Mouse (Mus musculus) heart, embryonic 12.5 days (tissue): ENCODE results near the gene Traf3ip2. TPM values are rescaled to one million over a fixed set of nuclear protein-coding genes. Genes with fewer than 3 reads are reported as not detected.

Source experiments
- ATAC-seq: fragments of 200-750 bp; cut with Nextera tagmentation; 2 replicates; pipeline ENCODE4 v1.8.0; 2017; ENCODE audit warnings: moderate TSS enrichment, moderate library complexity; ENCODE audit not compliant: insufficient number of reproducible peaks, low FRiP score
- H3K27ac ChIP-seq: fragments of 300-500 bp; sonication (generic); 2 replicates; pipeline ENCODE4 v1.5.1; 2016; ENCODE audit warnings: mild to moderate bottlenecking, moderate library complexity; ENCODE audit not compliant: poor library complexity, severe bottlenecking
- H3K27me3 ChIP-seq: fragments of 300-500 bp; sonication (generic); replicated peaks from 2 replicates; pipeline ENCODE4 v1.6.1; 2016; ENCODE audit warnings: mild to moderate bottlenecking, moderate library complexity
- H3K36me3 ChIP-seq: fragments of 300-500 bp; sonication (generic); 2 replicates; pipeline ENCODE4 v1.6.1; 2016; ENCODE audit warnings: mild to moderate bottlenecking, moderate library complexity
- H3K4me1 ChIP-seq: fragments of 300-500 bp; sonication (generic); replicated peaks from 2 replicates; pipeline ENCODE4 v1.6.1; 2016; ENCODE audit warnings: mild to moderate bottlenecking
- H3K4me2 ChIP-seq: fragments of 300-500 bp; sonication (generic); 2 replicates; pipeline ENCODE4 v1.6.1; 2016; ENCODE audit warnings: mild to moderate bottlenecking, moderate library complexity
- H3K4me3 ChIP-seq: fragments of 300-500 bp; sonication (generic); 2 replicates; pipeline ENCODE4 v1.5.1; 2016; ENCODE audit warnings: mild to moderate bottlenecking
- H3K9ac ChIP-seq: fragments of 300-500 bp; sonication (generic); 2 replicates; pipeline ENCODE4 v1.6.1; 2016; ENCODE audit warnings: mild to moderate bottlenecking, moderate library complexity
- H3K9me3 ChIP-seq: fragments of 300-500 bp; sonication (generic); replicated peaks from 2 replicates; pipeline ENCODE4 v1.6.1; 2016; ENCODE audit warnings: mild to moderate bottlenecking, moderate library complexity
- WGBS: fragments of 180-500 bp; shearing (Covaris S2); methylation state at CpG from one replicate; pipeline ENCODE4 v1.1.7; 2016; 5-methylcytosine and 5-hydroxymethylcytosine counted together
- polyA plus RNA-seq: library from polyadenylated mRNA; unstranded; fragments of >200 nt; fragmentation: Nextera tagmentation; extraction: Ambion mirVana; gene quantifications from 2 replicates; pipeline ENCODE4 v1.2.1, GENCODE M21; 2016

Gene Traf3ip2
- polyA plus RNA-seq, 1 experiment from 2014 or later = 11.7 TPM

DNA sequence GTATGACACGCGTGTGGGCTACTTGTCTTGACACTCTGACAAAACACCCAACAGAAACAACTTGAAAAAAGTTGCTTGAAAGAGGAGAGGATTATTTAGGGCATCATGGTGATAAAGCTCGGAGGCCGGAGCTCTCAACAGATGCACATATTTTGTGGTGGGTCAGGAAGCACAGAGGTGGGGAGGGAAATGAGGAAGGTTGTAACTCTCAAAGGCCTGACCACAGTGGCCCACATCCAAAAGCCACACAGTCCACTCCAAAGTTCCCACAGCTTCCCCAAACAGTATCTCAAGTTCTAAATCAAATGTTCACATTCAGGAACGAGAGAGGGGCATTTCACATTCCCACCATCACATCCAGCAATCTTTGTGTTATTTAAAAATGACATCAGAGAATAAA, 11.7 kb upstream of the Traf3ip2 start:
- Histone ChIP-seq H3K9ac (no peak overlapping the region), H3K27ac (no peak overlapping the region), H3K4me2 (no peak overlapping the region), H3K36me3 (no peaks in the 10 kb centered on the region), H3K27me3 (no peaks in the 10 kb centered on the region), H3K4me3 (no peak overlapping the region), H3K9me3 (peaks cover 6% of the 10 kb centered on the region; the same call in 1 of the 2 replicates), H3K4me1 (no peaks in the 10 kb centered on the region)
- no peak for ATAC-seq
- 67% methylated on average over 5 of the region's 5 CpGs for WGBS

DNA sequence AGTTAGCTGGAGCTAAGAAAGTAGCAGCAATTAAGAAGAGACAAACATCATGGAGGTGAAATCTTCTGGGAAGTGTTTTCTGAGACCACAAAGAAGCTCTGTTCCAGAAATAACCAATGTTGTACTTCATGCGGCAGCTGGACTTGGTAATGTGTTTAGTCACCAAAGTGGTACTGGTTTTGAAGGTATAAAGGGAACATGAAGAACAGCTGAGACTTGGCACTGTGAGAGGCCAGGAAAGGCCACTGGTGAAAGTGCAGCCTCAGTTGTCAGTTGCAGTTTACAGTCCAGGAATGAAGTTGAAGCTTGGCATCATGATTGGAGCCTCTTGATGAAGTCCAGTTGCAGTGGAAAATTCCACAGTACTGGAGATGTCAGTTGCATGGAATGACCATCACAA, 6.3 kb upstream of the Traf3ip2 start:
- 79% methylated on average over 1 of the region's 1 CpGs for WGBS
- no peaks in the 10 kb centered on the region for H3K36me3 ChIP-seq
- no peak overlapping the region for H3K27ac ChIP-seq
- no peak overlapping the region for H3K4me2 ChIP-seq
- no peaks in the 10 kb centered on the region for H3K27me3 ChIP-seq
- no peak overlapping the region for H3K9ac ChIP-seq
- no peak overlapping the region for H3K4me3 ChIP-seq
- no peak for ATAC-seq
- H3K9me3 ChIP-seq = peaks cover 12% of the 10 kb centered on the region
- 0 out of 2 replicates have a peak, but pooled peaks cover under 1% of the 10 kb centered on the region for H3K4me1 ChIP-seq

DNA sequence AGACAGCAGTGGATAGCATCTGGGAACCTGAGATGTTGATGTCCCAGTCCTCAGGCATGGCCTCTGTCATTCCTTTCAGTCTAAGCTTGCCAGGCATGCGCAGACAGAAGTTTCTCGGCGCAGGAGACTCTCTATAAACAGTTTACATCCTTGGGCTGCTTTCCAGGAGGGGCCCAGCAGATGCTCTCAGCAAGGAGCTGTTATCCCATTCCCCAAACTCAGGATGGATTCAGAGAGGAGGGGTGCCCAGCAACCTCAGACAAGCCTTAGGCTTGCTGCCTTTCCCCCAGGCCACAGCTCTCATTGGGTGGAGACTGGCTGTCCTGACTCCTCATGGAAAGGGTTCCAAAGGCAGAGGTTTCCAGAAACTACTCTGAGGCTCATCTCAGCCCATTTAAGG, 1.5 kb upstream of the Traf3ip2 start:
- no peaks in the 10 kb centered on the region for H3K27me3 ChIP-seq
- peaks cover 6% of the 10 kb centered on the region for H3K9me3 ChIP-seq
- H3K27ac ChIP-seq = no peak overlapping the region
- H3K4me1 ChIP-seq = peaks cover 34% of the 10 kb centered on the region
- no peak overlapping the region for H3K4me2 ChIP-seq
- ATAC-seq = no peak
- WGBS = 62% methylated on average over 3 of the region's 3 CpGs
- H3K36me3 ChIP-seq = peaks cover 1% of the 10 kb centered on the region; the same call in 1 of the 2 replicates
- no peak overlapping the region for H3K9ac ChIP-seq
- H3K4me3 ChIP-seq = no peak overlapping the region

DNA sequence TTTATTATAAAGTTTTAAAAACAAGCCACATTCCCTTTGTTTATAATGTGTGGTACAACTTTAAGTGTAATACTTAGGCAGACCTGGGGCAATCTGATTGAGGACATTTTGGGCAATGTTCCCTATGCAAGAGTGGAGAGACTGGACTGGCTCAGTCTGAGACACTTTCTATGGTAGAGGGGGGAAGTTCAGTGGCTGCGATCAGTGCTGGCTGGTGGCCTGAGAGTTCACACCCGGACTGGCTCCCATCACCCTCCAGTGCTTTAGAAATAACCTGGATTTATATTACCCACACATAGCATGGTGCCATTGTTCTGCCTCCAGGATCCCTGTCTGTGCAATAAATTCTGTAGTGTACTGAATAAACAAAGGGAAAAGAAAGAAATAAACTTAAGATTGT, 603 bp upstream of the Traf3ip2 start:
- Histone ChIP-seq H3K9me3 (peaks cover 6% of the 10 kb centered on the region), H3K4me1 (peaks cover 37% of the 10 kb centered on the region), H3K9ac (no peak overlapping the region), H3K36me3 (peaks cover 4% of the 10 kb centered on the region; the same call in 1 of the 2 replicates), H3K27ac (no peak overlapping the region; the same call in 1 of the 2 replicates), H3K4me3 (no peak overlapping the region), H3K4me2 (peak overlapping the region; percentile 76; the same call in 1 of the 2 replicates), H3K27me3 (no peaks in the 10 kb centered on the region)
- 73% methylated on average over 2 of the region's 2 CpGs for WGBS
- ATAC-seq = no peak

DNA sequence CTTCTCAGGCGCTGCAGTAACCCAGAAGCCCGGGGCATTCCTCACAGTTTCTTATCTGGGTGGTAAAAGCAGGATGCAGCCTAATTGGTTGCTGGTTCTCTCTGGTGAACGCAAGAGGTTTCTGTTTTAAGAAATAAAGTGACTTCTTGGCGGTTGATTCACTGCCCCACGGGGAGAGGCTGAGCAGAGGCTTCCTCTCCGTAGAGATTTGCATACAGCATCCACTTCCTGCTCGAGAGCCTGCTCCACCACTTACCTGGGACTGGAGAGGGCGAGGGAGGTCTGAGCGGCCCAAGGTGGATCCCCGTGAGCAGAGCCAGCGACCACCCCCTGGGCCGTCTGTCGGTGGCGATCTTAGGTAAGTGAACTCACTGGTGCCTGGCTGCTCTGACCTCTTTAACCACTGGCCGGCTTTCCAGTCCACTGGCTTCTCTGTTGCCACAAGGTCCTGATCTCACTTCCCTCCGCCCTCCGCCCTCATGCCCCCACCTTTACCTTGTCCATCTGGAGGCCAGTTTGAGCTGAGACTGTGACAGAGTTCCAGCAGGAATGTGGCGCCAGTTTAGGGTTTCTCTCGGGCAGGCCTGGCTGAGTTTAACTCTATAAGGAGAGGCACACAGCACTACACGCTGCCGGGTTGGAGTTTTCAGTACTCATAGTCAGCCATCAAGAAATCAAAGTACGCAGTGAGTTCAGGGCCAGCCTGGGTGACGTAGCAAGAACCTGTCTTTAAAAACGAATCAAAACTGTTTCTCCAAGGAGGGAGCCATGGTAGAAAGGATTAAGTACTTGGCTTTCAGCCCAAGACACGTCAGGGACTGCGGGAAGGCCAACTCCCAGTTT, 476 bp downstream of the Traf3ip2 start:
- Histone ChIP-seq H3K27me3 (no peaks in the 10 kb centered on the region), H3K4me1 (peaks cover 37% of the 10 kb centered on the region)

DNA sequence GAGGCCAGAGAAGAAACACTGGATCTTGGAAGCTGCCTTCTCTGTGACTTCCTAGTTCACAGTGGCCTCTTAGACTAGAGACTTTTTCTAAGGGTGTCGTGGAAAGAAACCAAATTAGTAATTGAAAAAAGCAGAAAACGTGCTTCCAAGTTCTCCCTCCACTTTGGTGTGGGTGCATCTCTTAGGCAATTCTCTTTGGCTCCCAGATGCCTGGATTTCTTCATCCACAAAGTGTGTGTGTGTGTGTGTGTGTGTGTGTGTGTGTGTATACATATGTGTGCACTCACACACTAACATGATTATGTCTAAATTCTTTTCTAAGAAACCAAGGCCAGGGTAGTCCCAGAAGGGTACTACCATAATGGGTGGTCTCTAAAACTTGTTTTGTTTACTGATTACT, 1.2 kb downstream of the Traf3ip2 start:
- Histone ChIP-seq H3K27ac (peak overlapping the region; percentile 94), H3K9ac (peak overlapping the region; percentile 78), H3K27me3 (no peaks in the 10 kb centered on the region)

More for the DNA sequence above, 476 bp downstream of the Traf3ip2 start:
- peak; percentile 62 for ATAC-seq
- WGBS = 2% methylated on average over 26 of the region's 26 CpGs
- H3K9ac ChIP-seq = peak overlapping the region; percentile 78
- peak overlapping the region; percentile 58 for H3K4me3 ChIP-seq
- peaks cover 6% of the 10 kb centered on the region for H3K9me3 ChIP-seq
- peaks cover 10% of the 10 kb centered on the region; the same call in 1 of the 2 replicates for H3K36me3 ChIP-seq
- peak overlapping the region; percentile 94 for H3K27ac ChIP-seq
- peak overlapping the region; percentile 76 for H3K4me2 ChIP-seq

DNA sequence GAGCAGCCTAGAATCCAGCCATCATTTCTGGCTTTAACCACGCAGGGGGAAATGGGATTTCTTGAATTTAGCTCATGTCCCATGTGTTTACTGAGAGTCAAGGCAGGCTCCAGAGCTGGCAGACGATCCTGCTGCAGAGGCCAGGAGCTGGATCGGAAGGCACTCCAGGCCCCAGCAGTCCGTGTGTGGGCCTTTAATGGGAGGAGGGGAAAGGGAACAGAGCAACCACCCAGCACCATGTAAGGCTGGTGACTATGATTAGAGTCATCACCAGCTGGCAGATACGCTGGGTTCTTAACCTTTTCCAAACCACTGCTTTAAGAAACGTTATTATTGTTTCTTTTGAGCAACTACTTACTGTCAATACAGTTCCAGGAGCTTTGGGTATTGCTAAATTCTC, 1.9 kb downstream of the Traf3ip2 start:
- peak overlapping the region; percentile 78 for H3K9ac ChIP-seq
- H3K27ac ChIP-seq = peak overlapping the region; percentile 94
- H3K4me3 ChIP-seq = peak overlapping the region; percentile 58
- no peaks in the 10 kb centered on the region for H3K27me3 ChIP-seq
- WGBS = 13% methylated on average over 6 of the region's 6 CpGs
- peaks cover 37% of the 10 kb centered on the region for H3K4me1 ChIP-seq
- peak; percentile 76 for ATAC-seq
- H3K9me3 ChIP-seq = no peaks in the 10 kb centered on the region
- peak overlapping the region; percentile 76 for H3K4me2 ChIP-seq
- peaks cover 15% of the 10 kb centered on the region; the same call in 1 of the 2 replicates for H3K36me3 ChIP-seq

More for the DNA sequence above, 1.2 kb downstream of the Traf3ip2 start:
- no peak for ATAC-seq
- peak overlapping the region; percentile 76 for H3K4me2 ChIP-seq
- peaks cover 10% of the 10 kb centered on the region; the same call in 1 of the 2 replicates for H3K36me3 ChIP-seq
- H3K9me3 ChIP-seq = peaks cover 2% of the 10 kb centered on the region
- WGBS = 14% methylated on average over 2 of the region's 2 CpGs
- peak overlapping the region; percentile 58 for H3K4me3 ChIP-seq
- H3K4me1 ChIP-seq = peaks cover 37% of the 10 kb centered on the region

DNA sequence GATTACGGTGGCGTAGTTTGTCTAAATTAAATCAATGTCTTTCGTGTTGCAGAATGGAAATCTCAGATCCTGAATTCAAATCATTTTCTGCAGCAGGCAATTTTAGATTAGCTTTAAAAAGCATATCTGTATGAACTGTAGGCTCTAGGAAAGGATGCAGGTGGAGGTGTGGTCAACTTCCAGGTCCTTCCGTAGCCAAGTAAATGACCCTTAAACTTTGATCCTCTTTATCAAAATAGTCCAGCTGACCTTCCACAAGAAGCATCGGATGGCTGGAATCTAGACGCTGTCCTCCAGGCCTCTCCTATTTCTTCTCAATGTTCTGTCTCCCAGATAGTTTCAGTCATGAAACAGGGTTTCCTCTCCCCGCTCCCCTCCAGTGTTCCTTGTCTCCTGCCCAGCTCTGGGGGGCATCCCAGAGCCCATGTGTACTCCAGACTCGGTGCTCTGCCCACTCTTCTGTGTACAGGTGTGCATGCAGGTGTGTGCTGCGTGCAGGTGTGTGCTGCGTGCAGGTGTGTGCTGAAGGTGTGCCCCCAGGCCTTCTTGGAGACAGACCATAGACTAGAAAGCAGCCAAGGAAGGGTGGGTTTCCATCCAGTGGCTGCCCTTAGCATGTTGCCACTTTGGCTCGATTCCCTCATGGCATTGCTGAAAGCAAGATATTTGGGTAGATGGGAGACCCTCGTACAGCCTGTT, 2.9 kb downstream of the Traf3ip2 start:
- peaks cover 23% of the 10 kb centered on the region for H3K36me3 ChIP-seq
- no peak for ATAC-seq
- WGBS = 74% methylated on average over 12 of the region's 12 CpGs
- H3K9ac ChIP-seq = peak overlapping the region; percentile 50; the same call in 1 of the 2 replicates
- H3K4me3 ChIP-seq = peak overlapping the region; percentile 58; the same call in 1 of the 2 replicates
- peaks cover 37% of the 10 kb centered on the region for H3K4me1 ChIP-seq
- H3K9me3 ChIP-seq = no peaks in the 10 kb centered on the region
- H3K4me2 ChIP-seq = peak overlapping the region; percentile 76
- H3K27me3 ChIP-seq = no peaks in the 10 kb centered on the region
- peak overlapping the region; percentile 94 for H3K27ac ChIP-seq

DNA sequence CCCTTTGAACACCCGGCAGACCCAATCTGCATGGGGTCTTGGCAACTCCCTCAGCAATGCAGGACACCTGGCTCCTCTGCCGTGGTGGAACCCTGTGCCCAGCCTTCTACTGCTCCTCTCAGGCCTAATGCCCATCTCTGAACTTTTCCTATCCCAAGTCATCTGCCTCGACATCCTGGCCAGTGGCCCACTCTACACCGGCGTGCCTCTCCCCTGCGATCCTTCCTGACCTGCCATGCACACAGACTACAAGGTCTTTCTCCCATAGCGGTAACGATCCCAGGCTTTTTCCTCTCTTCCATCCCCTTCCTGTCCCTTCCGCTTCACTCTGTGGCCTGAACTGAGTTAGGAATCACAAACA, 3.5 kb downstream of the Traf3ip2 start:
- Histone ChIP-seq H3K27me3 (no peaks in the 10 kb centered on the region), H3K4me1 (peaks cover 37% of the 10 kb centered on the region), H3K4me3 (no peak overlapping the region), H3K9me3 (no peaks in the 10 kb centered on the region), H3K36me3 (peaks cover 29% of the 10 kb centered on the region), H3K27ac (no peak overlapping the region), H3K9ac (no peak overlapping the region), H3K4me2 (0 out of 2 replicates have a peak overlapping the region, but pooled peaks have one; percentile 3)
- ATAC-seq = no peak
- 74% methylated on average over 9 of the region's 9 CpGs for WGBS

DNA sequence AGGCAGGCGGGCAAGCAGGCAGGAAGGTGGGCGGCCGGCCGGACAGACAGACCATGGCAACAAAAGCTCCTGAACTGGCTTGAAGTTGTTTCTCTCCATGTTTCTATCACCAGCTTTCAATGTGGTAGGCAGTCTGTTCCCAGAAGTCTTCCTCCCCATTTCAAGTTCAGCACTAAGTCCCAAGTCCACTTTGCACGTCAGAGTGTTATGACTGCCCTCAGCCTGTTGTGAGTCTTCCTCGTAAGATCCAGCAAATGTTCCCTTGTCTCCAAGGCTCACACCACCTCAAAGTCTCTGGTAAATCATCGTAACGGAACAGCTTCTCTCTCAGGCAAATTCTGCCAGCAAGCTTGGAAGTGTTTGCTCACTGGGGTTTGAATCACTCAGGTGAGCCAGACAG, 3.9 kb downstream of the Traf3ip2 start:
- Histone ChIP-seq H3K36me3 (peaks cover 33% of the 10 kb centered on the region), H3K4me1 (peaks cover 35% of the 10 kb centered on the region), H3K4me2 (no peak overlapping the region), H3K27me3 (no peaks in the 10 kb centered on the region), H3K27ac (no peak overlapping the region), H3K4me3 (no peak overlapping the region), H3K9ac (no peak overlapping the region), H3K9me3 (no peaks in the 10 kb centered on the region)
- WGBS = 89% methylated on average over 8 of the region's 8 CpGs
- ATAC-seq = no peak

DNA sequence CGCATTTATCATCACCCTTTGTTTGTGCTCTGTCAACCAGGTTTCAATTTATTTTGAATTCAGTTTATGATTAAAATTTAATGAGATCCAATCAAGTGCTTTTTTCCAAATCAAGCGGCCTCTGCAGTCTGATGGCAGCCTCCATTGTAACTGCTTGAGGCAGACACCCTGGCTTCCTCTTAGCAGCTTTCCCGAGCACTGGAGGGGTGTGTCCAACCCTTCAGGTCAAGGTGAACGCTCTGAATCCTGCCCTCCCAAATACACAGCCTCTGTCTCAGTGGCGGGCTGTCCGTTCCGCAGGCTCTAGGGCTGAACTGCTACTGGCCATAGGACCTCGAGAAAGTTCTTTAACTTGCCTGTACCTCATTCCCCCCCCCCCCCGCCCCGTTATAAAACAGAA, 5.7 kb downstream of the Traf3ip2 start:
- Histone ChIP-seq H3K9ac (no peak overlapping the region), H3K9me3 (no peaks in the 10 kb centered on the region), H3K4me2 (no peak overlapping the region), H3K27me3 (no peaks in the 10 kb centered on the region), H3K27ac (no peak overlapping the region), H3K36me3 (peaks cover 43% of the 10 kb centered on the region), H3K4me1 (peaks cover 29% of the 10 kb centered on the region), H3K4me3 (no peak overlapping the region)
- 80% methylated on average over 10 of the region's 10 CpGs for WGBS
- ATAC-seq = no peak
